Mouse (Mus musculus): Measurements from ENCODE around the gene Gabbr2.

GRCm38 (mm10) chr4:46806876-46807275 is 184.8 kb downstream of the Gabbr2 start:
- TF ChIP-seq GATA1 (IDR thresholded peaks at IDR 0.05; ENCODE audit: borderline replicate concordance, low read length) (no peak), FLI1 (IDR thresholded peaks at IDR 0.05; ENCODE audit: low read length) (no peak)

Measured in megakaryocyte, embryonic 14.5 days (primary cell).